Mouse (Mus musculus) neural tube, embryonic 14.5 days (tissue): Measurements from ENCODE around the gene Cyp4v3. TPM values are rescaled to one million over a fixed set of nuclear protein-coding genes. Genes with fewer than 3 reads are reported as not detected.

Experiments used
- ATAC-seq: fragments of 200-750 bp; cut with Nextera tagmentation; 2 replicates; pipeline ENCODE4 v1.8.0; 2017; ENCODE audit warnings: low read depth, mild to moderate bottlenecking, moderate TSS enrichment, moderate library complexity
- H3K27ac ChIP-seq: fragments of 300-500 bp; sonication (generic); 2 replicates; pipeline ENCODE4 v1.5.1; 2014; ENCODE audit warnings: low read depth, mild to moderate bottlenecking, control low read depth, low read length, moderate library complexity, mixed read lengths
- H3K27me3 ChIP-seq: fragments of 300-500 bp; sonication (generic); 2 replicates; pipeline ENCODE4 v1.6.1; 2014; ENCODE audit warnings: low read length; ENCODE audit not compliant: control insufficient read depth, insufficient read depth
- H3K36me3 ChIP-seq: fragments of 300-500 bp; sonication (generic); 2 replicates; pipeline ENCODE4 v1.6.1; 2014; ENCODE audit warnings: low read length, mixed read lengths; ENCODE audit not compliant: control insufficient read depth, insufficient read depth
- H3K4me1 ChIP-seq: fragments of 300-500 bp; sonication (generic); 2 replicates; pipeline ENCODE4 v1.6.1; 2014; ENCODE audit warnings: low read length; ENCODE audit not compliant: control insufficient read depth, insufficient read depth
- H3K4me2 ChIP-seq: fragments of 300-500 bp; sonication (generic); 2 replicates; pipeline ENCODE4 v1.6.1; 2014; ENCODE audit warnings: mild to moderate bottlenecking, low read depth, low read length, control low read depth
- H3K4me3 ChIP-seq: fragments of 300-500 bp; sonication (generic); 2 replicates; pipeline ENCODE4 v1.5.1; 2014; ENCODE audit warnings: low read depth, low read length, control low read depth, mixed read lengths
- H3K9ac ChIP-seq: fragments of 300-500 bp; sonication (generic); replicated peaks from 2 replicates; pipeline ENCODE4 v1.6.1; 2014; ENCODE audit warnings: low read depth, mild to moderate bottlenecking, control low read depth, low read length, mixed read lengths
- H3K9me3 ChIP-seq: fragments of 300-500 bp; sonication (generic); 2 replicates; pipeline ENCODE4 v1.6.1; 2016; ENCODE audit warnings: low read length; ENCODE audit not compliant: control insufficient read depth
- WGBS: fragments of 180-500 bp; shearing (Covaris S2); extraction: QIAGEN DNeasy Blood & Tissue Kit; methylation state at CpG from one replicate; pipeline ENCODE4 v1.1.7; 2014; 5-methylcytosine and 5-hydroxymethylcytosine counted together
- polyA plus RNA-seq: library from polyadenylated mRNA; unstranded; fragments of >200 nt; fragmentation: Nextera tagmentation; extraction: Ambion mirVana; gene quantifications from 2 replicates; pipeline ENCODE4 v1.2.1, GENCODE M21; 2014

Cyp4v3 gene
- polyA plus RNA-seq, 1 experiment from 2014 or later, result 2.4 TPM

DNA sequence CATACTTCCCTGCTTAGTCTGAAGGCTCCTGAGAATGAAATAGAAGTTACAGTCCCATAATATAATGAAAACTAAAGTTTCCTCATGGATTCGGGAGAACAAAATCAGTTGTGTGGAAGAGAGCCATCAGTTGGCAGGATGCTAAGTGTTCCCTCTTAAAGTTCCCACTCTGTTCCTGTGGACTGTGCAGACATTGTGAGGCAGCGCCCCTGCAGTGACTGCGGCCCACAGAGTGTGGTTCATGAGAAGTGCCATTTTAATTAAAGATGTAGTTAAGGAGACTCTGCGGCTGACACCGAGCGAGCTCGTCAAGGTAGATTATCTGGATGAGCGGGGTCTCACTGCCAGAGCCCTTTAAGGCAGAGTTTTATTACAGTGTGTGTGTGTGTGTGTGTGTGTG lies 30.6 kb downstream of the Cyp4v3 start:
- no peak overlapping the region for H3K27ac ChIP-seq
- ATAC-seq, result peak; percentile 34; the same call in 1 of the 2 replicates

DNA sequence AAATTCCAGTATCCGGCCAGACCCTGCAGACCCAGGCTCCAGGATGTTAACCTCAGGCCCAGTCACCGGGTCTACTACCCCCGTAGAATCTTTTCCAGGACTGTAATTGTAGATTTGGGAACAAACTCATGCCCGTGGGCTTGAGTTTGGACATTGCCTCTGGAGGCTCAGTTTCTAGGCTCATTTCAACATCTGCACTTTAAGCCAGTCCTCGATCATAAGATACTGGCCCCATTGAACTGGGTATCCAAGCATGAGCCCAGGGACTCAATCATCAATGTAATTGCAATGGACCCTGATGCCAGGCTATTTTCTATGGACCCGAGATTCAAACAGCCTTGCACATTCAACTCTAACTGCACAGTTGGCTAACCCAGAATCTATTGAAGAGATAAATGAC lies 37.7 kb downstream of the Cyp4v3 start:
- 90% methylated on average over 6 of the region's 6 CpGs for WGBS
- Histone ChIP-seq H3K36me3 (no peaks in the 10 kb centered on the region), H3K9me3 (no peaks in the 10 kb centered on the region), H3K4me1 (no peaks in the 10 kb centered on the region), H3K4me3 (no peak overlapping the region), H3K4me2 (no peak overlapping the region), H3K27ac (no peak overlapping the region), H3K27me3 (no peaks in the 10 kb centered on the region), H3K9ac (no peak overlapping the region)
- no peak for ATAC-seq

More for the DNA sequence above, 30.6 kb downstream of the Cyp4v3 start:
- 52% methylated on average over 8 of the region's 8 CpGs for WGBS
- H3K9me3 ChIP-seq, result no peaks in the 10 kb centered on the region
- no peak overlapping the region for H3K9ac ChIP-seq
- no peaks in the 10 kb centered on the region for H3K27me3 ChIP-seq
- no peak overlapping the region for H3K4me2 ChIP-seq
- no peaks in the 10 kb centered on the region for H3K4me1 ChIP-seq
- no peak overlapping the region for H3K4me3 ChIP-seq
- H3K36me3 ChIP-seq, result no peaks in the 10 kb centered on the region

DNA sequence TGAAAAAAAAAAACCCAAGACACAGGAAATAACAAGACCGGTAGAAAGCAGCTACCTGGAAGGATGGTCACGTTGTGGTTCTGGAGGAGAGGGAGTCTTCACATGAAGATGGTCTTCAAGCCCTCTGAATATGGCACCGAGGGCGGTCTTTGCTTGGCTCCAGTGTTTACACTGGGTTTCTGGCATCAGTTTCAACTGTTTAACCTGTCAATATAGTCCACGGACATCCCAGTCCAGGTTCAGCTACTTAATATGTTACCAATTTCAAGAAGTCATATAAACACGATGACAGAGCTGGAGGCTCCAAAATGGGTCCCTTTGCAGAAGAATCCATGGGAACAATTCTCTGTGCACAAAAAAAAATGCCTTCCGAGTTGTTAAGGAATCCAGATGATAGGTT lies 38.3 kb downstream of the Cyp4v3 start, which contains the start of gene Klkb1:
Klkb1 (minus strand) TSS at position 173 of the 400 bp plus-strand sequence.
- Histone ChIP-seq H3K27me3 (no peaks in the 10 kb centered on the region), H3K4me2 (no peak within 1 kb of the TSS), H3K4me1 (no peaks in the 10 kb centered on the region), H3K9ac (no peak within 1 kb of the TSS), H3K9me3 (no peaks in the 10 kb centered on the region), H3K27ac (no peak within 1 kb of the TSS), H3K36me3 (no peaks in the 10 kb centered on the region), H3K4me3 (no peak within 1 kb of the TSS)
- no peak for ATAC-seq
- WGBS, result 94% methylated on average over 7 of the region's 7 CpGs

DNA sequence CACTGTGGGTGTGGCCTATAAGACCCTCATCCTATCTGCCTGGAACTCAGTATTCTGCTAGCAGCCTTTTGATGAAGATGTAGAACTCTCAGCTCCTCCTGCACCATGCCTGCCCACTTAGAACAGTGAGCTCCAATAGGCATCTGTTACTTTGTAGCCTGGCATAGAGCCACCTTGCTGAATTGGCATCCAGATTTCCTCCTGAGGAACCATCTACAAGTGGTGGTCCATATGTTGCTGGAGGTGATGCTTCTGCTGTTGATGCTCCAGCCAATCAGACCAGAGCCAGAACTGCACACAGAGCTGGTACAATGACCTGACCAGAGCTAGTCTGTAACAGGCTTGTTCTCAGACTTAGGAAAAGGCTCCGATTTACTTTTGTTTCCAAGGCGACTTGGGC lies 41.2 kb downstream of the Cyp4v3 start:
- Histone ChIP-seq H3K27ac (no peak overlapping the region), H3K4me1 (no peaks in the 10 kb centered on the region), H3K4me2 (no peak overlapping the region), H3K36me3 (no peaks in the 10 kb centered on the region), H3K9ac (no peak overlapping the region), H3K27me3 (no peaks in the 10 kb centered on the region), H3K4me3 (no peak overlapping the region), H3K9me3 (no peaks in the 10 kb centered on the region)
- ATAC-seq, result no peak
- 79% methylated on average over 2 of the region's 2 CpGs for WGBS

DNA sequence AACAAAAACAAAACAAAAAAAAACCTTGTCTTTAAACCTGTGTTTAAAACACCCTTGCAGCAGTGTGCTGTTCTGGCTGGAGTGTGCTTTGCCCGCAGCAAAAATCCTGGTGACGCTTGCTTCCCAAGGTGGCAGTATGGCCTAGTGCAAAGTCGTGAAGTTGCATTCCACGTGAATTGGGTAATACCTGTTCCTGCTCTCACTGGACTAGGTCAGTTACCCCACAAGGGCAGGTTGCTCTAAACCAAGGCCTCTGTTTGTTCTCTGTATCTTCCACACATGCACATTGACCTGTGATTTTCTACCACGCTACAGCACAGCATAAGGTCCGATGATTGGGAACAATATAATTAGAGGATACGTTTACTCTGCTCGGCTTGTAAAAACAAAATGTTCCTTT lies 51.4 kb downstream of the Cyp4v3 start:
- ATAC-seq, result no peak
- Histone ChIP-seq H3K4me3 (no peak overlapping the region), H3K27ac (no peak overlapping the region), H3K9me3 (no peaks in the 10 kb centered on the region), H3K4me2 (no peak overlapping the region), H3K36me3 (no peaks in the 10 kb centered on the region), H3K9ac (no peak overlapping the region), H3K27me3 (no peaks in the 10 kb centered on the region), H3K4me1 (no peaks in the 10 kb centered on the region)
- 78% methylated on average over 8 of the region's 8 CpGs for WGBS

DNA sequence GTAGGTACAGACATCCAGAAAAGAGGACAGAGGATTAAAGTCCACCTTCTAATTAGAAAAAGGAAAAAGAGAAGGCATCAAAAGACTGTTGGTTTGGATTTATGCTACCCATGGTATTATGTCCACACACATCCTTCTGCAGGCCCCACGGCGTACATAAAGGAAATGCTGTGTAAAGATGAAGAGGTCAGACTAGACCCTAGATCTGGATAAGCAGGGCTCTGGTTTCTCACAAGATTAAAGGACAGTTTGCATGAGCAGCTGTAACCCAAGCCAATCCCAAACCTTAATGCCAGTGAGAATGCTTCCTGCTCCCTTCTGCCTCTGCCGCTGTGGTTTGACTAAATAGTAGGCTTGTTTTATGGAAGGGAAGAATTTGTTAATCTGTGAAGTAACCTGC lies 55.6 kb downstream of the Cyp4v3 start:
- Histone ChIP-seq H3K36me3 (no peaks in the 10 kb centered on the region), H3K4me3 (no peak overlapping the region), H3K27ac (no peak overlapping the region), H3K4me1 (no peaks in the 10 kb centered on the region), H3K9me3 (no peaks in the 10 kb centered on the region), H3K27me3 (no peaks in the 10 kb centered on the region), H3K9ac (no peak overlapping the region), H3K4me2 (no peak overlapping the region)
- no peak for ATAC-seq
- 85% methylated on average over 3 of the region's 3 CpGs for WGBS

DNA sequence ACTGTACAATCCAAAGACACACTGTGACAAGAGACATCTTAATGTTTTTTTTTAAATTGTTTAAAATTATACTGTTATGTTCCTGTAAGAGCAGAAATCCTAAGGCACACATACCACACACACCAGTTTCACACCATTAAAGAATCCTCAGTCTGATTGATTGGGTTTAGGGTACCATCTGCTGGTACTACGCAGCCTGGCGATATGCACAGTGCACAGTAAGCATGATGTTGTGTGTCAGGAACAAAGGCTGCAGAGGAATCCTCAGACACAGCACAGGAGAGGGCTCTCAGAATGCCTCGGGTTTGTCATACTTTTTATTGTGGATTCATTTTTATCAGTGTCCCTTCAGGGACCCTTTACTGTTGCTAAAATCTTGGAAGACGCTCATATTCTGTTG lies 58.7 kb downstream of the Cyp4v3 start:
- WGBS, result 73% methylated on average over 4 of the region's 4 CpGs
- no peak overlapping the region for H3K9ac ChIP-seq

DNA sequence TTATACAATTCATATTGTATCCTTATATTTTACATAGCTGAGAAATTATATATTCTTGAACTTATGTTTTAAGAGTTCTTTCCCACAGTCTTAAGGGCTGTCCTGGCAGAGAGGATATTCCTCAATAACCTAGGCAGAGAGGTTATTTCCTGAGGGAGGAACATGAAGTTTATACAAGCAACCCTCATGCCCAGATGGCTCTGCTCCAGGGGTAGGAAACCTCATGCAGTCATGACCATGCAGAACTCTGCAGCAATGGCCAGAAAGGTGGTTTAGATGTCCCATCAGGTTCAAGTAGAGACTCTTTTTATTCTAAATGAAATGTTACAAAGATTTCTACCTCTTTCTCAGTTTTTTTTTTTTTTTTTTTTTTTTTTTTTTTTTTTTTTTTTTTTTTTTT lies 64.0 kb downstream of the Cyp4v3 start:
- no peak for ATAC-seq
- no peak overlapping the region for H3K9ac ChIP-seq
- H3K36me3 ChIP-seq, result no peaks in the 10 kb centered on the region
- H3K9me3 ChIP-seq, result no peaks in the 10 kb centered on the region
- H3K27ac ChIP-seq, result no peak overlapping the region
- H3K4me2 ChIP-seq, result no peak overlapping the region
- H3K4me1 ChIP-seq, result no peaks in the 10 kb centered on the region
- H3K27me3 ChIP-seq, result no peaks in the 10 kb centered on the region
- H3K4me3 ChIP-seq, result no peak overlapping the region

More for the DNA sequence above, 58.7 kb downstream of the Cyp4v3 start:
- H3K36me3 ChIP-seq, result no peaks in the 10 kb centered on the region
- no peaks in the 10 kb centered on the region for H3K4me1 ChIP-seq
- no peaks in the 10 kb centered on the region for H3K9me3 ChIP-seq
- H3K27ac ChIP-seq, result no peak overlapping the region
- H3K4me3 ChIP-seq, result no peak overlapping the region
- H3K4me2 ChIP-seq, result no peak overlapping the region
- no peak; the same call in 1 of the 2 replicates for ATAC-seq
- no peaks in the 10 kb centered on the region for H3K27me3 ChIP-seq

DNA sequence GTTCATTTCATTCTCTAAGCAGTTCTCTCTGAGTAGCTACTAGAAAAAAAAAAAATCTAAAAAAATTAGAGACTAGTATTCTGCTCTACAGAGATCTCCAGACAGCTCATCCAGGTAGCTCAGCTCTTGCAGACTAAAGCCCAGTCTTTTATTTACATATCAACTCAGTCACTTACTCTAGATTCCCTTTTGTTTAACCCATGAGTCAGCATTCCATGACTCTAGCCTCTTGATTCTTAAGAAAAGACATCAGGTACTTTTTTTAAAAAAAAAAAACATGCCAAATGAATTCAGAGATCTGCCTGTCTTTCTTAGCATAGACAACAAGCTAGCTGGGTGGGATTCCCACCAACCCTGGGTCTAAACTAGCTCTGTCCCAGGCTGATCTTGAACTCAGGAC lies 64.5 kb downstream of the Cyp4v3 start:
- Histone ChIP-seq H3K4me1 (no peaks in the 10 kb centered on the region), H3K27ac (no peak overlapping the region), H3K9me3 (no peaks in the 10 kb centered on the region), H3K36me3 (no peaks in the 10 kb centered on the region), H3K4me2 (no peak overlapping the region), H3K4me3 (no peak overlapping the region), H3K27me3 (no peaks in the 10 kb centered on the region), H3K9ac (no peak overlapping the region)
- no peak for ATAC-seq
